Mouse (Mus musculus) stomach, postnatal 0 days (tissue): Measurements from ENCODE around the gene Prps1l3.

Source experiments
- CTCF ChIP-seq: IDR thresholded peaks from 2 replicates; pipeline ENCODE4 v1.5.1; 2016; ENCODE audit warnings: antibody characterized with exemption, low read depth, mild to moderate bottlenecking, moderate library complexity
- EP300 ChIP-seq: optimal IDR thresholded peaks from 2 replicates; pipeline ENCODE3; 2016; ENCODE audit warnings: antibody characterized with exemption

DNA sequence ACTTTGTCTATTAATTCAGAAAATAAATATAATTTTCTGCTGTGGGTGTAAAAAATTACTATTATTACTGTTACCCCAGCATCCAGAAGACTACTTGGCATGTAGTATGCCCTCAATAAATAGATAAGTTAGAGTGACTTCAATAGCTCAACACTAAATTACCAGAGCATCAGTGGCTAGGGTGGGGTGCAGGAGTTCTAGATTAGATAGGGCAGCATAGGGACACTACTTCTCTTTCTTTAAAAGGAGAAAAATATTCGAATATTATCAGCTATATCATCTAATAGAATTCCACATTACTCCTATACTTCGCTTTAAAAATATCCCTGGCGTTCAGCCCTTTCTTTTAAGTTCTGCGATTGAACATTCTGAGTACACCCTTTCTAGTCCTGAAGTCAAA lies 509 bp upstream of the Prps1l3 start:
- no peak for TF ChIP-seq CTCF
- TF ChIP-seq EP300, result no peak
